Mouse (Mus musculus) heart, embryonic 11.5 days (tissue): ENCODE measurements around the gene Mfap5. TPM values are rescaled to one million over a fixed set of nuclear protein-coding genes. Genes with fewer than 3 reads are reported as not detected.
"Not testable (repeated sequence)": the region's sequence is repeated elsewhere in the genome, so short reads cannot be mapped to it uniquely, and the experiment has no call there.

Experiments used
- ATAC-seq: fragments of 200-750 bp; cut with Nextera tagmentation; replicated peaks from 2 replicates; pipeline ENCODE4 v1.8.0; 2017; ENCODE audit warnings: moderate library complexity; ENCODE audit not compliant: insufficient number of reproducible peaks, low FRiP score, low TSS enrichment
- H3K27ac ChIP-seq: fragments of 300-500 bp; sonication (generic); 2 replicates; pipeline ENCODE4 v1.5.1; 2014; ENCODE audit warnings: mild to moderate bottlenecking, low read depth, low read length
- H3K27me3 ChIP-seq: fragments of 300-500 bp; sonication (generic); 2 replicates; pipeline ENCODE4 v1.6.1; 2014; ENCODE audit warnings: mild to moderate bottlenecking, low read length, mixed read lengths; ENCODE audit not compliant: control insufficient read depth, insufficient read depth
- H3K36me3 ChIP-seq: fragments of 300-500 bp; sonication (generic); 2 replicates; pipeline ENCODE4 v1.6.1; 2014; ENCODE audit warnings: mild to moderate bottlenecking, low read length, moderate library complexity, mixed read lengths; ENCODE audit not compliant: control insufficient read depth, insufficient read depth
- H3K4me1 ChIP-seq: fragments of 300-500 bp; sonication (generic); 2 replicates; pipeline ENCODE4 v1.6.1; 2014; ENCODE audit warnings: low read length; ENCODE audit not compliant: control insufficient read depth, insufficient read depth
- H3K4me2 ChIP-seq: fragments of 300-500 bp; sonication (generic); 2 replicates; pipeline ENCODE4 v1.6.1; 2014; ENCODE audit warnings: mild to moderate bottlenecking, moderate library complexity
- H3K4me3 ChIP-seq: fragments of 300-500 bp; sonication (generic); 2 replicates; pipeline ENCODE4 v1.5.1; 2014; ENCODE audit warnings: low read depth, low read length
- H3K9ac ChIP-seq: fragments of 300-500 bp; sonication (generic); 2 replicates; pipeline ENCODE4 v1.6.1; 2014; ENCODE audit warnings: mild to moderate bottlenecking, low read depth, low read length, moderate library complexity
- H3K9me3 ChIP-seq: fragments of 300-500 bp; sonication (generic); replicated peaks from 2 replicates; pipeline ENCODE4 v1.6.1; 2016; ENCODE audit warnings: low read length; ENCODE audit not compliant: control insufficient read depth
- WGBS: fragments of 180-500 bp; shearing (Covaris S2); extraction: QIAGEN DNeasy Blood & Tissue Kit; methylation state at CpG from one replicate; pipeline ENCODE4 v1.1.7; 2014; ENCODE audit not compliant: insufficient replicate concordance; 5-methylcytosine and 5-hydroxymethylcytosine counted together
- polyA plus RNA-seq: library from polyadenylated mRNA; unstranded; fragments of >200 nt; fragmentation: Nextera tagmentation; extraction: Ambion mirVana; gene quantifications from 2 replicates; pipeline ENCODE4 v1.2.1, GENCODE M21; 2014

Mfap5 gene
- 5.4 and 5.9 TPM in 2 replicates for polyA plus RNA-seq

GRCm38 (mm10) chr6:122505545-122505944 is at the start of gene Mfap5:
Gene Mfap5, plus strand, starts transcription at chr6:122505845.
- ATAC-seq: no peak
- Histone ChIP-seq H3K4me2 (no peak within 1 kb of the TSS), H3K9ac (no peak within 1 kb of the TSS), H3K27ac (no peak within 1 kb of the TSS), H3K27me3 (no peaks in the 10 kb centered on the region), H3K9me3 (no peaks in the 10 kb centered on the region), H3K36me3 (no peaks in the 10 kb centered on the region), H3K4me3 (no peak within 1 kb of the TSS), H3K4me1 (no peaks in the 10 kb centered on the region)
- 77% methylated on average over 3 of the region's 3 CpGs for WGBS

GRCm38 (mm10) chr6:122458946-122459693 is 46.5 kb upstream of the Mfap5 start:
- Histone ChIP-seq H3K4me3 (no peak overlapping the region), H3K27ac (no peak overlapping the region), H3K9ac (no peak overlapping the region), H3K4me1 (no peaks in the 10 kb centered on the region), H3K36me3 (peaks cover 2% of the 10 kb centered on the region; the same call in 1 of the 2 replicates), H3K9me3 (no peaks in the 10 kb centered on the region), H3K4me2 (no peak overlapping the region), H3K27me3 (no peaks in the 10 kb centered on the region)
- ATAC-seq: no peak
- WGBS: 87% methylated on average over 8 of the region's 8 CpGs

GRCm38 (mm10) chr6:122466092-122466713 is 39.4 kb upstream of the Mfap5 start:
- WGBS: 80% methylated on average over 3 of the region's 3 CpGs
- H3K36me3 ChIP-seq: 0 out of 2 replicates have a peak, but pooled peaks cover 3% of the 10 kb centered on the region

GRCm38 (mm10) chr6:122469030-122469640 is 36.5 kb upstream of the Mfap5 start:
- Histone ChIP-seq H3K9me3 (no peaks in the 10 kb centered on the region), H3K4me3 (no peak overlapping the region), H3K27ac (no peak overlapping the region), H3K4me1 (no peaks in the 10 kb centered on the region), H3K9ac (no peak overlapping the region), H3K36me3 (peaks cover 7% of the 10 kb centered on the region; the same call in 1 of the 2 replicates), H3K27me3 (no peaks in the 10 kb centered on the region), H3K4me2 (no peak overlapping the region)
- WGBS: 90% methylated on average over 15 of the region's 15 CpGs
- no peak for ATAC-seq

More at GRCm38 (mm10) chr6:122466092-122466713, 39.4 kb upstream of the Mfap5 start:
- no peaks in the 10 kb centered on the region for H3K4me1 ChIP-seq
- no peak overlapping the region for H3K27ac ChIP-seq
- H3K4me3 ChIP-seq: no peak overlapping the region
- no peak overlapping the region for H3K4me2 ChIP-seq
- no peak for ATAC-seq
- no peaks in the 10 kb centered on the region for H3K27me3 ChIP-seq
- no peaks in the 10 kb centered on the region for H3K9me3 ChIP-seq
- H3K9ac ChIP-seq: no peak overlapping the region

- H3K36me3 ChIP-seq: peaks cover 7% of the 10 kb centered on the region; the same call in 1 of the 2 replicates
- no peak overlapping the region for H3K9ac ChIP-seq
- H3K9me3 ChIP-seq: no peaks in the 10 kb centered on the region
- no peaks in the 10 kb centered on the region for H3K27me3 ChIP-seq
- WGBS: 47% methylated on average over 2 of the region's 2 CpGs
- no peak overlapping the region for H3K4me3 ChIP-seq
- H3K27ac ChIP-seq: no peak overlapping the region
- no peak overlapping the region for H3K4me2 ChIP-seq
- no peaks in the 10 kb centered on the region for H3K4me1 ChIP-seq
- ATAC-seq: no peak
Measured at GRCm38 (mm10) chr6:122470240-122470639, 35.4 kb upstream of the Mfap5 start.

- not testable (repeated sequence) for H3K27me3 ChIP-seq, ATAC-seq, H3K27ac ChIP-seq, H3K4me2 ChIP-seq, H3K4me3 ChIP-seq, H3K9me3 ChIP-seq, H3K4me1 ChIP-seq, H3K36me3 ChIP-seq, H3K9ac ChIP-seq
- 82% methylated on average over 3 of the region's 3 CpGs for WGBS
Measured at GRCm38 (mm10) chr6:122471461-122471860, 34.2 kb upstream of the Mfap5 start.

- ATAC-seq: no peak
- Histone ChIP-seq H3K4me3 (no peak overlapping the region), H3K4me1 (no peaks in the 10 kb centered on the region), H3K9me3 (no peaks in the 10 kb centered on the region), H3K27me3 (no peaks in the 10 kb centered on the region), H3K9ac (no peak overlapping the region), H3K27ac (no peak overlapping the region), H3K36me3 (no peaks in the 10 kb centered on the region), H3K4me2 (no peak overlapping the region)
- WGBS: 60% methylated on average over 3 of the region's 3 CpGs
Measured at GRCm38 (mm10) chr6:122478062-122478461, 27.6 kb upstream of the Mfap5 start.

- Histone ChIP-seq H3K4me3 (peak overlapping the region; percentile 75), H3K4me1 (no peaks in the 10 kb centered on the region; the same call in 1 of the 2 replicates), H3K9me3 (no peaks in the 10 kb centered on the region), H3K4me2 (peak overlapping the region; percentile 78), H3K27me3 (peaks cover 12% of the 10 kb centered on the region; the same call in 1 of the 2 replicates), H3K9ac (peak overlapping the region; percentile 76), H3K27ac (0 out of 2 replicates have a peak overlapping the region, but pooled peaks have one; percentile 35), H3K36me3 (no peaks in the 10 kb centered on the region)
- 2% methylated on average over 55 of the region's 91 CpGs for WGBS
- peak; percentile 65 for ATAC-seq
Measured at GRCm38 (mm10) chr6:122485401-122486296, 20.0 kb upstream of the Mfap5 start.
